Mouse (Mus musculus) kidney, postnatal 10 days (tissue): ENCODE results near the gene Numb.
"Not testable (repeated sequence)": the region's sequence is repeated elsewhere in the genome, so short reads cannot be mapped to it uniquely, and the experiment has no call there.

Experiments used
- DNase-seq: peaks from one replicate; pipeline ENCODE4 v3.0.0; 2021; ENCODE audit warnings: mixed read lengths

The Numb gene

GRCm38 (mm10) chr12:83921535-83922381 is at the start of gene Numb:
TSS of gene Numb (minus strand) at chr12:83921934.
- peak; percentile 98 for DNase-seq

GRCm38 (mm10) chr12:83965235-83965634 is 43.5 kb upstream of the Numb start:
- no peak for DNase-seq

- DNase-seq = no peak
These were observed 36.5 kb upstream of the Numb start for GRCm38 (mm10) chr12:83958278-83958677.

GRCm38 (mm10) chr12:83951711-83952575 is 30.2 kb upstream of the Numb start:
- DNase-seq = no peak

GRCm38 (mm10) chr12:83950840-83951701 is 29.3 kb upstream of the Numb start:
- DNase-seq = peak; percentile 64

- peak; percentile 90 for DNase-seq
These were observed 28.7 kb upstream of the Numb start, which contains the start of gene Riox1 for GRCm38 (mm10) chr12:83950493-83950839. TSS of gene Riox1 (plus strand) at chr12:83950608.

- DNase-seq = no peak
These were observed 28.2 kb upstream of the Numb start for GRCm38 (mm10) chr12:83949776-83950492.

GRCm38 (mm10) chr12:83949043-83949442 is 27.3 kb upstream of the Numb start:
- DNase-seq = no peak

- no peak for DNase-seq
These were observed 25.6 kb upstream of the Numb start for GRCm38 (mm10) chr12:83947260-83947811.

GRCm38 (mm10) chr12:83941938-83942337 is 20.2 kb upstream of the Numb start:
- no peak for DNase-seq

GRCm38 (mm10) chr12:83940031-83940430 is 18.3 kb upstream of the Numb start:
- no peak for DNase-seq

- DNase-seq = no peak
These were observed 17.6 kb upstream of the Numb start for GRCm38 (mm10) chr12:83939332-83939731.

GRCm38 (mm10) chr12:83938592-83938991 is 16.9 kb upstream of the Numb start:
- DNase-seq = not testable (repeated sequence)

GRCm38 (mm10) chr12:83937600-83937999 is 15.9 kb upstream of the Numb start:
- no peak for DNase-seq

- DNase-seq = no peak
These were observed 7.6 kb upstream of the Numb start for GRCm38 (mm10) chr12:83929186-83929804.

GRCm38 (mm10) chr12:83927747-83928146 is 6.0 kb upstream of the Numb start:
- peak; percentile 47 for DNase-seq

GRCm38 (mm10) chr12:83926061-83926460 is 4.3 kb upstream of the Numb start:
- DNase-seq = no peak

GRCm38 (mm10) chr12:83925160-83925703 is 3.5 kb upstream of the Numb start:
- peak; percentile 38 for DNase-seq

GRCm38 (mm10) chr12:83924332-83924731 is 2.6 kb upstream of the Numb start:
- no peak for DNase-seq

GRCm38 (mm10) chr12:83923486-83923859 is 1.7 kb upstream of the Numb start:
- no peak for DNase-seq
